8 mouse cellular contexts compared by ENCODE assay signal in the genomic region with DNA sequence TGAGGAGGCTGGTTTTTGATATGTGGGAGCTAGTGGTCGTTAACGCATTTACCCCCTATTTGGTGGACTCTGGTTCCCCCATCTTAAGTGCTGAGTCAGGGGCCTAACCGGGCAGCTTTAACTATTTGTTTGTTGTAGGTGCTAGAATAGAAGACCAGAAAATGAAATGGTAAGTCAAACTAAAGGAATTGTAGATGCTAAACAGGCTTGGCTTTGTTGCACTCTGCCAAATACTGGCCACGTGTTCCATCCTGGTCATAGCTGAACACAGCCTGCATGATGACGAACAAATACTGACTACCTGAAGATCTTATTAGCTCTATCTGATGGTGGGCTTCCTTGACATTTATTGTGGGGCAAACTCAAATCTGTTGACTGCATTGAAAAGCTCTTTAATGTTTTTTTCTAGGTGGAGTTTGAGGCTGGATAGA. TPM values are rescaled to one million over a fixed set of nuclear protein-coding genes. Genes with fewer than 3 reads are reported as not detected.
A peak's percentile ranks its signal among the peaks of the same experiment; 100 is the strongest.
DNase-seq lines count a peak whose midpoint lies in the region; ATAC-seq lines count a peak whose summit lies in the region.

No protein-coding gene starts in this region.

- peak overlapping the region; percentile 89 for H3K9ac ChIP-seq in liver, embryonic 13.5 days

- 1% methylated on average over 5 of the region's 5 CpGs for WGBS in liver, embryonic 13.5 days (ENCODE audit: insufficient replicate concordance)

- no peaks in the 10 kb centered on the region for H3K9me3 ChIP-seq in megakaryocyte, embryonic 14.5 days
- H3K9me3 ChIP-seq in liver, embryonic 13.5 days (replicated peaks): no peaks in the 10 kb centered on the region

- peak overlapping the region; percentile 98 for H3K27ac ChIP-seq in liver, embryonic 13.5 days

- DNase-seq in adrenal gland, adult (ENCODE audit: inconsistent age in 2 of 2, low spot score in 1 of 2): peak; percentile 26 to 70
- DNase-seq in adrenal gland, adult 18-20 months (ENCODE audit: low spot score in 2 of 2): no peak
- DNase-seq in forelimb bud, embryonic 11.5 days (ENCODE audit: low read depth, low spot score): peak; percentile 31
- DNase-seq in liver, embryonic 13.5 days: no peak
- DNase-seq in gastrocnemius, adult 18-20 months (ENCODE audit: low spot score): no peak

- H3K27me3 ChIP-seq in megakaryocyte, embryonic 14.5 days (replicated peaks): no peaks in the 10 kb centered on the region
- no peaks in the 10 kb centered on the region for H3K27me3 ChIP-seq in liver, embryonic 13.5 days

- H3K36me3 ChIP-seq in megakaryocyte, embryonic 14.5 days (replicated peaks; ENCODE audit: low read length): peaks cover 69% of the 10 kb centered on the region
- H3K36me3 ChIP-seq in liver, embryonic 13.5 days: peaks cover 50% of the 10 kb centered on the region

- H3K4me2 ChIP-seq in liver, embryonic 13.5 days: peak overlapping the region; percentile 89

- peak overlapping the region; percentile 98 for H3K4me3 ChIP-seq in megakaryocyte, embryonic 14.5 days (replicated peaks)
- H3K4me3 ChIP-seq in liver, embryonic 13.5 days (replicated peaks): peak overlapping the region; percentile 87

- ATAC-seq in megakaryocyte, adult 5-6 weeks (ENCODE audit: poor library complexity, severe bottlenecking): no peak
- no peak for ATAC-seq in liver, embryonic 13.5 days (ENCODE audit: low read depth)
- no peak for ATAC-seq in erythroid progenitor cell, adult 5-6 weeks (replicated peaks; ENCODE audit: low FRiP score, poor library complexity, severe bottlenecking)

- peaks cover 60% of the 10 kb centered on the region for H3K4me1 ChIP-seq in megakaryocyte, embryonic 14.5 days
- peaks cover 43% of the 10 kb centered on the region for H3K4me1 ChIP-seq in liver, embryonic 13.5 days (replicated peaks)

RNA-seq across cellular contexts. Expression of a gene that starts 1.8 kb away (rescaled TPM):
- total RNA-seq in adrenal gland, adult 18-20 months (2021): 10 to 100 TPM; 11.1 to 12.9 TPM
- polyA plus RNA-seq in megakaryocyte, embryonic 14.5 days (2012; ENCODE audit: insufficient read depth, low replicate concordance): 0.04 and 0.09 TPM in 2 replicates
- 5.2 and 5.8 TPM in 2 replicates for total RNA-seq in megakaryocyte, adult 5-6 weeks (2015)
- 7.0 TPM in 2 replicates for total RNA-seq in megakaryocyte, adult 5-6 weeks (2017)
- 2.5 and 3.2 TPM in 2 replicates for polyA plus RNA-seq in liver, embryonic 13.5 days (2015; fragmentation: Nextera tagmentation; extraction: Ambion mirVana)
- 1 to 10 TPM; 7.3 to 7.6 TPM for total RNA-seq in gastrocnemius, adult 18-20 months (2021)
- 2.5 and 5.4 TPM in 2 replicates for total RNA-seq in erythroid progenitor cell, adult 5-6 weeks (2015; ENCODE audit: low replicate concordance)
- total RNA-seq in erythroid progenitor cell, adult 5-6 weeks (2017; ENCODE audit: low replicate concordance): 4.8 and 5.0 TPM in 2 replicates

RNA-seq across cellular contexts. Expression of a gene that starts 34.0 kb away (rescaled TPM):
- total RNA-seq in adrenal gland, adult 18-20 months (2021): 10 to 100 TPM; 24.3 to 27.5 TPM
- polyA plus RNA-seq in megakaryocyte, embryonic 14.5 days (2012; ENCODE audit: insufficient read depth, low replicate concordance): 0.46 TPM in 1 of 2 replicates, not detected in the other
- total RNA-seq in megakaryocyte, adult 5-6 weeks (2015): 18.3 and 20.9 TPM in 2 replicates
- total RNA-seq in megakaryocyte, adult 5-6 weeks (2017): 12.8 and 15.3 TPM in 2 replicates
- polyA plus RNA-seq in liver, embryonic 13.5 days (2015; fragmentation: Nextera tagmentation; extraction: Ambion mirVana): 40.7 and 49.0 TPM in 2 replicates
- total RNA-seq in gastrocnemius, adult 18-20 months (2021): 10 to 100 TPM; 12.3 to 14.5 TPM
- 23.1 and 35.3 TPM in 2 replicates for total RNA-seq in erythroid progenitor cell, adult 5-6 weeks (2015; ENCODE audit: low replicate concordance)
- total RNA-seq in erythroid progenitor cell, adult 5-6 weeks (2017; ENCODE audit: low replicate concordance): 18.2 and 27.5 TPM in 2 replicates

RNA-seq across cellular contexts. Expression of a gene that starts 34.1 kb away (rescaled TPM):
- 1 to 10 TPM; 1.8 to 1.9 TPM for total RNA-seq in adrenal gland, adult 18-20 months (2021)
- 1.2 and 3.9 TPM in 2 replicates for polyA plus RNA-seq in megakaryocyte, embryonic 14.5 days (2012; ENCODE audit: insufficient read depth, low replicate concordance)
- 42.7 and 56.4 TPM in 2 replicates for total RNA-seq in megakaryocyte, adult 5-6 weeks (2015)
- 7.7 and 13.0 TPM in 2 replicates for total RNA-seq in megakaryocyte, adult 5-6 weeks (2017)
- 35.3 and 39.8 TPM in 2 replicates for polyA plus RNA-seq in liver, embryonic 13.5 days (2015; fragmentation: Nextera tagmentation; extraction: Ambion mirVana)
- under 1 TPM; 0.34 to 0.66 TPM for total RNA-seq in gastrocnemius, adult 18-20 months (2021)
- 163 and 208 TPM in 2 replicates for total RNA-seq in erythroid progenitor cell, adult 5-6 weeks (2015; ENCODE audit: low replicate concordance)
- total RNA-seq in erythroid progenitor cell, adult 5-6 weeks (2017; ENCODE audit: low replicate concordance): 120 and 126 TPM in 2 replicates

RNA-seq across cellular contexts. Expression of a gene that starts 58.0 kb away (rescaled TPM):
- total RNA-seq in adrenal gland, adult 18-20 months (2021): 1 to 10 TPM in 1 of 2 experiments, under 1 TPM in 1; 0.80 to 1.7 TPM
- polyA plus RNA-seq in megakaryocyte, embryonic 14.5 days (2012; ENCODE audit: insufficient read depth, low replicate concordance): 0.54 and 2.0 TPM in 2 replicates
- total RNA-seq in megakaryocyte, adult 5-6 weeks (2015): 0.16 and 1.1 TPM in 2 replicates
- 0.61 and 1.4 TPM in 2 replicates for total RNA-seq in megakaryocyte, adult 5-6 weeks (2017)
- polyA plus RNA-seq in liver, embryonic 13.5 days (2015; fragmentation: Nextera tagmentation; extraction: Ambion mirVana): 326 and 385 TPM in 2 replicates
- 1 to 10 TPM in 1 of 2 experiments, under 1 TPM in 1; 0.09 to 1.4 TPM for total RNA-seq in gastrocnemius, adult 18-20 months (2021)
- not detected in 2 replicates for total RNA-seq in erythroid progenitor cell, adult 5-6 weeks (2015; ENCODE audit: low replicate concordance)
- 0.51 and 0.98 TPM in 2 replicates for total RNA-seq in erythroid progenitor cell, adult 5-6 weeks (2017; ENCODE audit: low replicate concordance)

Comparison
In these comparisons a context has a peak if more than half of its experiments do, and no peak if none do; other contexts are left out.
1. DNase-seq: peak in adrenal gland, adult (2 of 2) and forelimb bud, embryonic 11.5 days (single experiment); none in adrenal gland, adult 18-20 months (0 of 2), liver, embryonic 13.5 days (single experiment) and gastrocnemius, adult 18-20 months (single experiment).